Mouse (Mus musculus) MEL (cell line): ENCODE data around the gene Cdc42bpb.
A peak's percentile ranks its signal among the peaks of the same experiment; 100 is the strongest.

ENCODE experiments used
- CTCF ChIP-seq, 3 experiments: IDR thresholded peaks in 2 of 3; conservative IDR thresholded peaks in 1 of 3; 2 replicates each; pipeline ENCODE4 v1.5.1; 2011 to 2012; ENCODE audit warnings: low read length in 3 of 3, low read depth in 2 of 3, mild to moderate bottlenecking in 2 of 3, improper control_type of control experiment in 1 of 3, inconsistent platforms in 1 of 3, mixed read lengths in 1 of 3, moderate library complexity in 1 of 3; ENCODE audit not compliant: control insufficient read depth in 1 of 3, insufficient read depth in 1 of 3, poor library complexity in 1 of 3, severe bottlenecking in 1 of 3
- GATA1 ChIP-seq: IDR thresholded peaks from 2 replicates; pipeline ENCODE4 v1.6.1; 2011; ENCODE audit warnings: low read depth, low read length, improper control_type of control experiment
- HCFC1 ChIP-seq: IDR thresholded peaks from 2 replicates; pipeline ENCODE4 v1.6.1; 2012; ENCODE audit warnings: low read depth, mild to moderate bottlenecking, inconsistent platforms, low read length, improper control_type of control experiment, moderate library complexity
- NELFE ChIP-seq: IDR thresholded peaks from 2 replicates; pipeline ENCODE4 v1.6.1; 2011; ENCODE audit warnings: low read depth, low read length, improper control_type of control experiment
- NRF1 ChIP-seq: IDR thresholded peaks from 2 replicates; pipeline ENCODE4 v1.6.1; 2014; ENCODE audit warnings: low read depth, mild to moderate bottlenecking, inconsistent platforms, low read length, improper control_type of control experiment, moderate library complexity; ENCODE audit not compliant: poor library complexity, insufficient read depth, severe bottlenecking
- POLR2A ChIP-seq, 2 experiments: IDR thresholded peaks; 2 replicates each; pipeline ENCODE4 v1.6.1; 2011 to 2012; ENCODE audit warnings: low read length in 2 of 2, mild to moderate bottlenecking in 2 of 2, control low read depth in 1 of 2, improper control_type of control experiment in 1 of 2, low read depth in 1 of 2, moderate library complexity in 1 of 2; ENCODE audit not compliant: control insufficient read depth in 1 of 2, insufficient read depth in 1 of 2, poor library complexity in 1 of 2
- POLR2AphosphoS2 ChIP-seq: IDR thresholded peaks from 2 replicates; pipeline ENCODE4 v1.6.1; 2011; ENCODE audit warnings: low read length, improper control_type of control experiment
- SIN3A ChIP-seq: IDR thresholded peaks from 2 replicates; pipeline ENCODE4 v1.6.1; 2012; ENCODE audit warnings: low read length, improper control_type of control experiment, inconsistent platforms
- TAL1 ChIP-seq: IDR thresholded peaks from 2 replicates; pipeline ENCODE4 v1.6.1; 2012; ENCODE audit warnings: mild to moderate bottlenecking, inconsistent platforms, low read length, moderate library complexity, mixed read lengths

GRCm38 (mm10) chr12:111425789-111426460 lies 48.4 kb upstream of the Cdc42bpb start:
- TF ChIP-seq GATA1, result no peak
- no peak for TF ChIP-seq TAL1
- 0 out of 2 replicates have a peak, but pooled peaks have one; percentile 22 for TF ChIP-seq HCFC1
- TF ChIP-seq NELFE, result no peak
- no peak for TF ChIP-seq POLR2A (IDR thresholded peaks at IDR 0.05; ENCODE audit: control insufficient read depth in 1 of 2, insufficient read depth in 1 of 2, low read depth in 1 of 2, low read length in 2 of 2, poor library complexity in 1 of 2)
- TF ChIP-seq NRF1, result peak; percentile 19; the same call in 1 of the 2 replicates
- TF ChIP-seq POLR2AphosphoS2, result no peak
- peak; percentile 84 to 100 (median 99) for TF ChIP-seq CTCF (IDR thresholded peaks at IDR 0.05 in 2 of 3, conservative IDR thresholded peaks at IDR 0.05 in 1 of 3; ENCODE audit: control insufficient read depth in 1 of 3, insufficient read depth in 1 of 3, low read depth in 2 of 3, low read length in 3 of 3, poor library complexity in 1 of 3, severe bottlenecking in 1 of 3)
- TF ChIP-seq SIN3A, result no peak
